Mouse (Mus musculus) small intestine, adult 2 months (tissue): ENCODE results near the gene Gstm4.

Experiments
- CTCF ChIP-seq: fragments of 200-500 bp; IDR thresholded peaks from 2 replicates; pipeline ENCODE4 v1.5.1; 2012; ENCODE audit warnings: low read depth, mild to moderate bottlenecking, control low read depth, inconsistent platforms, low read length, moderate library complexity, mixed read lengths; ENCODE audit not compliant: insufficient replicate concordance, insufficient read length; ENCODE audit errors: extremely low read depth
- POLR2A ChIP-seq: fragments of 200-500 bp; IDR thresholded peaks from 2 replicates; pipeline ENCODE4 v1.6.1; 2012; ENCODE audit warnings: low read depth, mild to moderate bottlenecking, control low read depth, inconsistent platforms, low read length, moderate library complexity

DNA sequence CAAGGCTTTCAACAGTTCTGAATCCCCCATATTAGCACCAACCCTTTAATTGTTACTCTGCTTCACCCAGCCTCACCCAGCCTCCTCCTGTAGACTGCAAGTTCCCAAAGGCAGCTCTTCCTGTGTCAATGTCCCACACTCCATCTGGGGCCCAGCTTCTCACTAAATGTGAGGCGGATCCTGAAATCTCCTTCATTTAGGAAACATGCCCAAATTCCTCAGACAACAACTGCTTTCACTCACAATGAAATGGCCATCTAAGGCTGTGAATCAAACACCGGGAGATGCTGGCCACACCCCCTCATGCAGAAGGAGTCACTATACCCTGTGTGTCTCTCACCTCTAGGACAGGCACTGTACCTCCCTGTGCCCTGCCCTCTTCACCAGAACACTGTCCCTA lies 45.2 kb upstream of the Gstm4 start:
- TF ChIP-seq CTCF, result no peak
- no peak for TF ChIP-seq POLR2A
